Mouse (Mus musculus) hindbrain, embryonic 12.5 days (tissue): Measurements from ENCODE around the gene Map7d3. TPM values are rescaled to one million over a fixed set of nuclear protein-coding genes. Genes with fewer than 3 reads are reported as not detected.

Source experiments
- ATAC-seq: fragments of 200-750 bp; cut with Nextera tagmentation; 2 replicates; pipeline ENCODE4 v1.8.0; 2017; ENCODE audit warnings: moderate TSS enrichment; ENCODE audit not compliant: low FRiP score
- H3K27ac ChIP-seq: fragments of 300-500 bp; sonication (generic); 2 replicates; pipeline ENCODE4 v1.5.1; 2016; ENCODE audit warnings: mild to moderate bottlenecking
- H3K27me3 ChIP-seq: fragments of 300-500 bp; sonication (generic); 2 replicates; pipeline ENCODE4 v1.6.1; 2016; ENCODE audit warnings: mild to moderate bottlenecking
- H3K36me3 ChIP-seq: fragments of 300-500 bp; sonication (generic); 2 replicates; pipeline ENCODE4 v1.6.1; 2016; ENCODE audit warnings: mild to moderate bottlenecking
- H3K4me1 ChIP-seq: fragments of 300-500 bp; sonication (generic); 2 replicates; pipeline ENCODE4 v1.6.1; 2016
- H3K4me2 ChIP-seq: fragments of 300-500 bp; sonication (generic); replicated peaks from 2 replicates; pipeline ENCODE4 v1.6.1; 2016; ENCODE audit warnings: mild to moderate bottlenecking
- H3K4me3 ChIP-seq: fragments of 300-500 bp; sonication (generic); 2 replicates; pipeline ENCODE4 v1.5.1; 2016; ENCODE audit warnings: mild to moderate bottlenecking
- H3K9ac ChIP-seq: fragments of 300-500 bp; sonication (generic); 2 replicates; pipeline ENCODE4 v1.6.1; 2016; ENCODE audit warnings: mild to moderate bottlenecking, moderate library complexity
- H3K9me3 ChIP-seq: fragments of 300-500 bp; sonication (generic); replicated peaks from 2 replicates; pipeline ENCODE4 v1.6.1; 2016; ENCODE audit warnings: mild to moderate bottlenecking
- WGBS: fragments of 180-500 bp; shearing (Covaris S2); methylation state at CpG from one replicate; pipeline ENCODE4 v1.1.7; 2016; 5-methylcytosine and 5-hydroxymethylcytosine counted together
- polyA plus RNA-seq: library from polyadenylated mRNA; unstranded; fragments of >200 nt; fragmentation: Nextera tagmentation; extraction: Ambion mirVana; gene quantifications from 2 replicates; pipeline ENCODE4 v1.2.1, GENCODE M21; 2016

Gene Map7d3
- polyA plus RNA-seq, result 1.5 and 2.4 TPM in 2 replicates

DNA sequence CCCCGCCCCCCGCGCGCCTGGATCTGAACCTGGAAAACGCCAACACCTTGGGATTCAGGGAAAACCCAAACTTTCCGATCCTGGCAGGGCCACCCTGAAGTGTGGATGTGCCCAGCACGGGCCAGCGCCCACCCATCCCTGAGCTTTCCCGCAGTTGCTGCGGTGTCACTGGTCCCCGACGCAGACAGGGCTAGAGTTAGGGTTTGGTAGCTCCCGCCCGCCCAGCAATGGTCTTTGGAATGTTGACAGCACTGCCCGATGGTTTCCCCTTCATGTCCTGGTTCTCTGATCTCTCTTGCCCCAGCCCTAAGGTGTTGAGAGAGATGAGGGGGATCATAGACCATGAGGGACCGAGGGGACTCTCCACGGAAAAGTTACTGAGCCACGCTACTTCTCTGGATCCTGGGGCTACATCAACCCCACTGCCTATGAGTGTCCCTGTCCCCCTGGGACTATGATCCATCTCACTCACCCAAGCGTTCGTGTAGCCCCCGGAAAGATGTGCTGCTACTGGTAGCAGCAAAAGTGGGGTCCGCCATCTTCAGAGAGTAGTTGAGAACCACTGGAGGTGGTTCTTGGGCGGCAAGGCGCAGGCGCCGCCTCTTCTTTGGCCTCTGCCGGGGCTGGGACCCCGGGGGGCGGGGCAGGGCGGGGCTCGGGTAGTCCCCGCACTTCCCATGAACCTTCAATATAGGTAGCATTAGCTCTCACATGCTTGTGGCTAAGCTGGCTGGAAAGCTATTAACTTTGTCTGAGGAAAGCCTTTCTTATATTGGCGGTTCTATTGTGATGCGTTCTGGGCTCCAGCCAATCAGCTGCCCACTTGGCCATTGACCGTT lies at the start of gene Map7d3:
TSS of gene Map7d3 (minus strand) at position 562 of the 839 bp plus-strand sequence.
- H3K27me3 ChIP-seq, result no peaks in the 10 kb centered on the region
- no peaks in the 10 kb centered on the region for H3K4me1 ChIP-seq
- no peaks in the 10 kb centered on the region for H3K36me3 ChIP-seq
- peak within 1 kb of the TSS; percentile 43; the same call in 1 of the 2 replicates for H3K9ac ChIP-seq
- no peaks in the 10 kb centered on the region for H3K9me3 ChIP-seq
- no peak within 1 kb of the TSS for H3K27ac ChIP-seq
- WGBS, result 21% methylated on average over 35 of the region's 35 CpGs
- H3K4me2 ChIP-seq, result peak within 1 kb of the TSS; percentile 60
- ATAC-seq, result peak; percentile 56
- H3K4me3 ChIP-seq, result peak within 1 kb of the TSS; percentile 37

DNA sequence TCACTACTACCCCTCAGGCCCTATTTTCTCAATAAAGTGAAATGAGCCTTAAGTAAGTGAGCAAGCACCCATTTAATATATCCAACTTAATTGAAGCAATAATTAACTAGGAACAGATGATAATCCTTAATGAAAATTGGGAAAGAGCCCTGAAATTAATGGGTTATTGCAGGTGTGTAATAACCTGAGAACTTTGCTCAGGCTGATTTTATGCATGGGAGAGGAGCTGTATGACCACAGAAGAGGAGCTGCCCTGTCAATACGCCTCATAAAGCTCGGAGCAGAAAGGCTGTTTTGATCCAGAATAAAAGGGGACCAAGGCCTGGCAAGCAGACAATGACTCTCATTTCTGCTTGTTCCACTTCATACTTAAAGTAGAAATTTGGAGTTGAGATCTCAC lies 47.7 kb upstream of the Map7d3 start, which contains the start of gene Adgrg4:
TSS of gene Adgrg4 (plus strand) at position 301 of the 400 bp plus-strand sequence.
- Histone ChIP-seq H3K36me3 (no peaks in the 10 kb centered on the region), H3K27ac (no peak within 1 kb of the TSS), H3K4me3 (no peak within 1 kb of the TSS), H3K4me1 (no peaks in the 10 kb centered on the region), H3K27me3 (no peaks in the 10 kb centered on the region), H3K4me2 (no peak within 1 kb of the TSS), H3K9ac (no peak within 1 kb of the TSS), H3K9me3 (no peaks in the 10 kb centered on the region)
- ATAC-seq, result no peak
- 86% methylated on average over 2 of the region's 2 CpGs for WGBS

DNA sequence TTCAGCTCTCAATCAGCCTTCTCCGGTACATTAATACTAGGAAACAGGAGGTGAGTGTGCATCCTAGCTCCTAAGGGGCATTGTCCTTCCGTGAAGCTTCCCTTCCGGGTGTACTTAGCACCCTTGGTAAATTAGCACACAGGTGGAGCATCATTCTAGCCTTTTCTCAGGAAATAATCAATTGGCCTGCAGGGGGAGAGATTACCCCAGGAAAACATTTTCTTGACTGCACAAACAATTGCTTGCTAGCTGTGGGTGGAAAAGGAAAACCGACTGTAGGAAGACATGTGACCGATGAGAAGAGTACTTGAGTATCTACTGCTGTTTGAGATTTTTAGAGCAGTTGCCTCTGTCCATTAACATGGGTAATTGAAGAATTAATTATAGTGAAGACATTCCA lies 19.1 kb upstream of the Map7d3 start:
- no peak for ATAC-seq
- H3K4me3 ChIP-seq, result no peak overlapping the region
- H3K9me3 ChIP-seq, result no peaks in the 10 kb centered on the region
- H3K27ac ChIP-seq, result no peak overlapping the region
- no peaks in the 10 kb centered on the region for H3K36me3 ChIP-seq
- 70% methylated on average over 5 of the region's 5 CpGs for WGBS
- no peaks in the 10 kb centered on the region for H3K27me3 ChIP-seq
- H3K4me2 ChIP-seq, result no peak overlapping the region
- no peaks in the 10 kb centered on the region for H3K4me1 ChIP-seq
- H3K9ac ChIP-seq, result no peak overlapping the region

DNA sequence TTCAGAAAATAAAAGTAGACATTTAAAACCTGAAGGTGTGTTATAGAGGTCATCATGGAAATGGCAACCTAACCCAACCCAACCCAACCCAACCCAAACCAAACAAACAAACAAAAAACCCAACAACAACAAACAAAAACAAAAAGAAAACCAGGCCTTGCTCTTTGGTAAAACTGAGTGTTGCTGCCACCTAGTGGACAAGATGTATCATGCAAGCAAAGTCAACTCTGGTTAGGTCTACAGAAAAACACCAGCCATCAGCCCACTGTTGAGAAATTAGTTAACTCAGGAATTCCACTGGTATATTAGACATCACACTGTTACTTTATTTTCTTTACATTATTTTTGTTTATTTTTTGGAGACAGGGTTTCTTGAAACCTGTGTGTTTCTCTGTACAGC lies 17.2 kb upstream of the Map7d3 start:
- ATAC-seq, result no peak
- no peak overlapping the region for H3K9ac ChIP-seq
- H3K4me1 ChIP-seq, result no peaks in the 10 kb centered on the region
- no peak overlapping the region for H3K4me2 ChIP-seq
- H3K27me3 ChIP-seq, result no peaks in the 10 kb centered on the region
- H3K36me3 ChIP-seq, result no peaks in the 10 kb centered on the region
- H3K4me3 ChIP-seq, result no peak overlapping the region
- H3K9me3 ChIP-seq, result no peaks in the 10 kb centered on the region
- H3K27ac ChIP-seq, result no peak overlapping the region

DNA sequence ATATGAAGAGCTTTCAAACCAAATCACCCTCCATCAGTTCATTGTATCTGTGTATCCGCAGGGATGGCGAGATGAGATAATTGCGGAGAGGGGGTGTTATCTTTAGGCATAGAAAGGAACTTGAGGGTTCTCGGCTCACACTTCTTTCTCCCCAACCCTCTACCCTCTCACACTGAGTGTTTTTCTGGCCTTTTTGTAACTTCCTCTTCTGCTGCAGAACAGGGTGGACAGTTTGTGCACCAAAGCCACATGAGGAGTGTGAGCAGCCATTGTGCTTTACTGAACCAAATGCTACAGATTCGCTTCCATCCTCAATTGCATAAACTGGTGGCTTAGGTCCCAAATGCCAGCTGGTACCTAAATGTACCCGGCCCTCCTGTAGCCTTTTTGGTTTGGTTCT lies 13.7 kb upstream of the Map7d3 start:
- no peaks in the 10 kb centered on the region for H3K9me3 ChIP-seq
- ATAC-seq, result no peak
- H3K4me1 ChIP-seq, result no peaks in the 10 kb centered on the region
- H3K9ac ChIP-seq, result no peak overlapping the region
- 89% methylated on average over 6 of the region's 6 CpGs for WGBS
- H3K27me3 ChIP-seq, result no peaks in the 10 kb centered on the region
- no peak overlapping the region for H3K27ac ChIP-seq
- H3K4me2 ChIP-seq, result no peak overlapping the region
- H3K4me3 ChIP-seq, result no peak overlapping the region
- H3K36me3 ChIP-seq, result no peaks in the 10 kb centered on the region

DNA sequence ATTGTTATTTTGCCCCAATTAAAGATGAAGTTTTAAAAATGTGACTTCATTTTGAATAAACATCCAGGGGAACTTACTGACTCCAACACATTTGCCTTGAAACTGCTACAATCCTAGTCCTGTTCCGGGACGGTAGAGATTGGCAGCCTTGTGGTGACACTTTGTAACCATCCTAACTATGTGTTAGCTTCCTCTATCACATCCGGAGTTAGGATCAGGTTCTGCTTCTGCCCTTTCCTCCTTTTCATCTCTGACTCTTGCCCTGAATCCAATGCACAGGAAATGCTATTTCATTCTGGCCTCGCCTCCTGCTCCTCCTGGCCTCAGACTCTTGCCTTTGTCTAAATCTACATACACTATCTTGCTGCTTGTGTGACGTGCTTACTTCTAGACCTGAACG lies 5.4 kb upstream of the Map7d3 start:
- no peaks in the 10 kb centered on the region for H3K9me3 ChIP-seq
- H3K36me3 ChIP-seq, result no peaks in the 10 kb centered on the region
- no peak overlapping the region for H3K9ac ChIP-seq
- H3K27me3 ChIP-seq, result no peaks in the 10 kb centered on the region
- no peak for ATAC-seq
- no peak overlapping the region for H3K4me3 ChIP-seq
- no peak overlapping the region for H3K4me2 ChIP-seq
- WGBS, result 85% methylated on average over 6 of the region's 6 CpGs
- H3K4me1 ChIP-seq, result no peaks in the 10 kb centered on the region
- H3K27ac ChIP-seq, result no peak overlapping the region

DNA sequence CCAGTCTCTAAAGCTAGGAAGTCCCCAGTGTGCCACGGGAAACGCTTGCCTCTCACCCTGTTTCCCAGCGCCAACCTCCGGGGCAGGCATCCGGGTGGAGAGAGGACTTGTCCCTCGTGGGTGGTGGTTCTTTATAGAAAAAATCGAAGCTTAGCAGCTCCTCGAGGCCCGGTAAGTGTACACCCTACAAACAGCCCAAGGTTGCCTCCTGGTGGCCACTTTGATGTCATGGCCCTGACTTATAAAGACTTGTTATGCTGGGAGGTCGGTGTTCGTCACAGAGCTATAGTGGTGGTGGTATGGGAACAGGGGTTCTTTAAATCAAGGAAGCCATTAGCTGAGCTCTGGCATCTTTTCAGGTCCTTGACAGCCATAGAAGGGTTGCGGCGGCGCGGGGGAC lies 30.9 kb downstream of the Map7d3 start:
- 59% methylated on average over 15 of the region's 15 CpGs for WGBS
- H3K9me3 ChIP-seq, result no peaks in the 10 kb centered on the region
- ATAC-seq, result peak; percentile 64; the same call in 1 of the 2 replicates
- no peak overlapping the region for H3K4me3 ChIP-seq
- H3K27me3 ChIP-seq, result no peaks in the 10 kb centered on the region
- H3K4me1 ChIP-seq, result no peaks in the 10 kb centered on the region
- H3K27ac ChIP-seq, result no peak overlapping the region
- H3K9ac ChIP-seq, result no peak overlapping the region
- peaks cover 10% of the 10 kb centered on the region; the same call in 1 of the 2 replicates for H3K36me3 ChIP-seq
- H3K4me2 ChIP-seq, result no peak overlapping the region

DNA sequence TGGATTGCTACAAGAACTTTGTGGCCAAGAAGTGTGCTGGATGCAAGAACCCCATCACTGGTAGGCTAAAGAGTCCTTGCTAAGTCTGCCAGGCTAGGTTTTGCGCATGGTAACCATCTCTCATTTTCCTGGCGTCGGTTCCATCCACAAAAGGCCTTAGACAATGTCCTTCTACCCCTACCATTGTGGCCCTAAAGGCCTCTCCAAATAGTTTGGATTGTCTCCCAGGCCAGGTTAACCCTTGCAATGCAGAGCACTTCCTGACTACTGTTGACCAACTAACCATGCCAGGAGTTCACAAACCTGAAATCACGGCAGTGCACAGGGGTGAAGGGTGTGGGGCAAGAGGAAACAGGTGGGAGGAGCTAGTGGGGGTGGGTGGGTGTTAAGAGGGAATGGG lies 31.5 kb downstream of the Map7d3 start:
- WGBS, result 81% methylated on average over 4 of the region's 4 CpGs
- Histone ChIP-seq H3K27ac (no peak overlapping the region), H3K36me3 (peaks cover 10% of the 10 kb centered on the region; the same call in 1 of the 2 replicates), H3K4me3 (no peak overlapping the region), H3K27me3 (no peaks in the 10 kb centered on the region), H3K4me1 (no peaks in the 10 kb centered on the region), H3K9ac (no peak overlapping the region), H3K9me3 (no peaks in the 10 kb centered on the region), H3K4me2 (no peak overlapping the region)
- no peak for ATAC-seq

DNA sequence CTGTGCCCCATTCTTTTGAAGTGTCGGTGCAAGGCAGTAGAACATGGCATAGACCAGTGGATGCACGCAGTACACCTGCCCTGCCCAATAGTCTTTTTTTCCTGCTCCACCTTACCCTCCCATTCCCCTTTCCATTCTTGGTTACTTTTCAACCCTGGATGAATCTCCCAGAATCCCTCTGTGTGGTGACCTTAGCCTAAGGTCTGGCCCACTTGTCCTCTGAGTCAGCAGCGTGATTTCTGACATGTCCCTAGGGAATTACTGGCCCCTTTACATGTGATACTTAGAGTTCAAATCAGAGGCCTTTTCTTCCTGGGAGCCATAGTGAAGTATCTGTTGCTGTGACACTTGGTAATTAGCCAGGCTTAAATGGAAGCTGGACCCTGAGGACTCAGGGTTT lies 34.6 kb downstream of the Map7d3 start:
- Histone ChIP-seq H3K4me1 (no peaks in the 10 kb centered on the region), H3K9me3 (no peaks in the 10 kb centered on the region), H3K4me2 (no peak overlapping the region), H3K4me3 (no peak overlapping the region), H3K27ac (no peak overlapping the region), H3K36me3 (0 out of 2 replicates have a peak, but pooled peaks cover 4% of the 10 kb centered on the region), H3K9ac (no peak overlapping the region), H3K27me3 (no peaks in the 10 kb centered on the region)
- ATAC-seq, result no peak
- 75% methylated on average over 3 of the region's 3 CpGs for WGBS

DNA sequence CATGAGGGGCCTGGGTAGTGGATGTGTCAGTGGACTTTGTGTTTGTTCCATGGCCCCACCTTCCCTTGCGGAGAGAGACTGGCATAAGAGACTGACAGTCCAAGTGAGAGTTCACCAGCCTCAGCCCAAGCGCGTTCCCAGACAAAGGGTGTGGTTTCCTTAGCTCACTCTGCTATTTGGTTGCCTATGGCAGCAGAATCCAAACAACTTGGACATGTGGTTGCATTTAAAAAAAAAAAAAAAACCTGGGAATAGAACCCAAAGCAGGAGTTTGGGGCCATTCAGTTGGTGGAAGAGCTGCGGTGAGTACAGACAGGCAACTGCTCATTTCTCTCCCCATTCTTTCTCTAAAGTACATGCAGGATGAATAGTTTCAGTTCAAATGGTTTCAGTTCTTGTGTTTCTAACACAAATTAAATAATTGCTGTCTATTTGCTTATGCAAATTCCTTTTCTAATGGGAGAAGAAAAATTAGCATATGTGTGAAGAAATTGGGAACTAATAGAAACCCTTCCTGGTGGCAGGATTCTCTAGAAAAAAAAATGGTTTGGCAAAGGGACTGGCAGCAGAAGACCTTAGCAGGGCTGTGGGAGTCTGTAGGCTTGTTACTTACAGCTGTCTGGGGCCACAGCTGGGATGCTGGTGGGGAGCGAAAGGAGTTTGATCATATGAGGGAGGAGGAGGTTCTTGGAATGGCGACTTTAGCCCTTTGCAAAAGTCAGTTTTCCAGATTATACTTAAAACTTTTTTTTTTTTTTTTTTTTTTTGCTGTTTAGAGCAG lies 35.7 kb downstream of the Map7d3 start:
- Histone ChIP-seq H3K27ac (no peak overlapping the region), H3K27me3 (no peaks in the 10 kb centered on the region), H3K9ac (no peak overlapping the region), H3K4me2 (no peak overlapping the region), H3K4me3 (no peak overlapping the region), H3K9me3 (no peaks in the 10 kb centered on the region), H3K36me3 (0 out of 2 replicates have a peak, but pooled peaks cover 4% of the 10 kb centered on the region), H3K4me1 (no peaks in the 10 kb centered on the region)
- WGBS, result 75% methylated on average over 6 of the region's 6 CpGs
- ATAC-seq, result no peak

DNA sequence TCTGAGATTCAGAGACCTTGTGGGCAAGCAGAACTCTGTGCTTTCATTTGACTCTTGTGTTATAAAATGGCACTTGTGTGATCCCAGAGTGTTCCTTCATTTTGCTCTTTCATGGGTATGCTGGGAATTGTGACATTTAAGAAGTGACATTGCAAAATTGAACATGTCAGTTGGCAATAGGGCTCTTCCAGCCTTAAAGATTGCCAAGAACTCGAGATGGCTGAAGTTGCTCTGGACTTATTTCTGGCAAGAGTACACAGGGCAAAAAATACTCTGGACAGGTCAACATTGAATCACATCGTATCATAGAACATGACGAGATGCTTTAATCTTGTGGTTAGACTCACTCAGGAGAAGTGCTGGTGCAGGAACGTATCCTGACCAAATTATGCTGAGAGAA lies 48.8 kb downstream of the Map7d3 start:
- Histone ChIP-seq H3K4me2 (no peak overlapping the region), H3K4me3 (no peak overlapping the region), H3K9me3 (no peaks in the 10 kb centered on the region), H3K9ac (no peak overlapping the region), H3K36me3 (no peaks in the 10 kb centered on the region), H3K27ac (no peak overlapping the region), H3K27me3 (no peaks in the 10 kb centered on the region), H3K4me1 (no peaks in the 10 kb centered on the region)
- no peak for ATAC-seq
- WGBS, result 91% methylated on average over 4 of the region's 4 CpGs

DNA sequence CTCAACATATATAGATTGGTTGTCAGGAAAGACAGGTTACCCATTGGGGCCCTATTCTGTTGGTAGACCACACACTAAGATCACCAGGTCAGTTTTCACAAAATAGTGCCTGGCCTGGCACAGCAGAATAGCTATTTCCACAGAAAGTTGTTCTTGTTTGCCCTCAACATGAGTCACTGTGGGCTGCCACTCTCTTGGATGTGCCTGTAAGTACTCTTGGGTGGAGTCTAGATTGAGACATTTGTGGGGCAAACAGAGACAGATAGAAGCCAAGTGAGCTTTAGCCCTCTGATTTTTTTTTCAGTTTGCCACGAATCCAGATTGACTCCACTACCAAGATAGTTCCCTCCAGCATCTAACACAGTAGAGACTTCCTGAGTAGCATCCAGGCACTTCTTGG lies 50.4 kb downstream of the Map7d3 start:
- no peaks in the 10 kb centered on the region for H3K9me3 ChIP-seq
- no peaks in the 10 kb centered on the region for H3K36me3 ChIP-seq
- no peak overlapping the region for H3K4me3 ChIP-seq
- H3K27ac ChIP-seq, result no peak overlapping the region
- H3K4me2 ChIP-seq, result no peak overlapping the region
- H3K9ac ChIP-seq, result no peak overlapping the region
- H3K4me1 ChIP-seq, result no peaks in the 10 kb centered on the region
- 68% methylated on average over 1 of the region's 1 CpGs for WGBS
- ATAC-seq, result no peak
- H3K27me3 ChIP-seq, result no peaks in the 10 kb centered on the region
